In the genomic region with DNA sequence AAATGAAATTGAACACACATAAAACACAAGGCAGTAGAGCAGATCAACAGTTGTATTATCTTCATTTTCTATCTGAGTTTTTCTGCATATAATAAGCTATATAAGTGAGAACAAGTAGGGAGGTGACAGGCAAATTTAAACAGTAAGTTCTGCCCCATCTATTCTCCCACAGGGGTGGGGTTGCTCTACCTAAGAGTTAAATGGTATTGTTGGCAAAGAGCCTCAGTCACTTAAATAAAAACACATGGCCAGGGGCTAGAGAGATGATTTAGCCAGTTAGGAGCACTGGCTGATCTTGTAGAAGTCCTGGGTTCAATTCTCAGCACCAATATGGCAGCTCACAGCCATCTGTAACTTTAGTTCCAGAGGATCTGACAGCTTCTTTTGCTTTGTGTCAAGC, we compare ENCODE assay signal across 9 mouse cellular contexts.
A peak's percentile ranks its signal among the peaks of the same experiment; 100 is the strongest.
DNase-seq lines count a peak whose midpoint lies in the region; ATAC-seq and TF ChIP-seq lines count a peak whose summit lies in the region.
"Had no signal": no experiment of that assay in that cellular context is flagged by ENCODE, and none has a peak within 500 bp of the region (broad histone marks: within the 10 kb centered on the region; RNA-seq: fewer than 3 reads in every experiment).

No protein-coding gene starts in this region.

- peaks cover 2% of the 10 kb centered on the region; the same call in 1 of the 2 replicates for H3K79me2 ChIP-seq in MEL (ENCODE audit: control insufficient read depth, insufficient read depth, low read length, poor library complexity)

- no peak overlapping the region for H3K4me2 ChIP-seq in liver, embryonic 11.5 days
- H3K4me2 ChIP-seq in neural tube, embryonic 15.5 days, result no peak overlapping the region
- H3K4me2 ChIP-seq: forebrain, embryonic 15.5 days had no signal

- peaks cover 24 to 34% of the 10 kb centered on the region in 2 experiments for H3K4me1 ChIP-seq in MEL (ENCODE audit: control insufficient read depth in 1 of 2, insufficient read depth in 2 of 2, low read length in 2 of 2)
- peaks cover 32% of the 10 kb centered on the region for H3K4me1 ChIP-seq in liver, embryonic 11.5 days (replicated peaks; ENCODE audit: control insufficient read depth, insufficient read depth, low read length)
- H3K4me1 ChIP-seq in neural tube, embryonic 15.5 days, result no peaks in the 10 kb centered on the region
- H3K4me1 ChIP-seq: forebrain, embryonic 15.5 days had no signal

- no peak for TF ChIP-seq POLR2A in MEL (IDR thresholded peaks at IDR 0.05; ENCODE audit: control insufficient read depth in 1 of 2, insufficient read depth in 1 of 2, low read depth in 1 of 2, low read length in 2 of 2, poor library complexity in 1 of 2)

- no peak overlapping the region for H3K4me3 ChIP-seq in layer of hippocampus, adult 2 months
- peak overlapping the region in 1 of 2 experiments; percentile 37; a peak in 3 of 4 replicates for H3K4me3 ChIP-seq in MEL (ENCODE audit: control insufficient read depth in 1 of 2, insufficient read depth in 1 of 2, low read depth in 2 of 2, low read length in 2 of 2)
- H3K4me3 ChIP-seq in liver, embryonic 11.5 days (ENCODE audit: low read depth, low read length), result no peak overlapping the region
- H3K4me3 ChIP-seq in neural tube, embryonic 15.5 days (replicated peaks), result no peak overlapping the region
- H3K4me3 ChIP-seq: forebrain, embryonic 15.5 days had no signal

- no peaks in the 10 kb centered on the region for H3K9me3 ChIP-seq in MEL (replicated peaks; ENCODE audit: insufficient read depth, low read length)
- H3K9me3 ChIP-seq in liver, embryonic 11.5 days (ENCODE audit: control insufficient read depth, low read length), result no peaks in the 10 kb centered on the region
- H3K9me3 ChIP-seq in neural tube, embryonic 15.5 days (replicated peaks), result no peaks in the 10 kb centered on the region
- H3K9me3 ChIP-seq: forebrain, embryonic 15.5 days had no signal

- peaks cover 0 to 50% of the 10 kb centered on the region in 2 experiments; a peak in 2 of 4 replicates for H3K36me3 ChIP-seq in MEL (ENCODE audit: control insufficient read depth in 1 of 2, insufficient read depth in 2 of 2, low read length in 2 of 2)
- H3K36me3 ChIP-seq in liver, embryonic 11.5 days (ENCODE audit: control insufficient read depth, insufficient read depth, low read length), result no peaks in the 10 kb centered on the region
- H3K36me3 ChIP-seq in neural tube, embryonic 15.5 days, result no peaks in the 10 kb centered on the region
- H3K36me3 ChIP-seq: forebrain, embryonic 15.5 days had no signal

- TF ChIP-seq EP300 in MEL (IDR thresholded peaks at IDR 0.05; ENCODE audit: low read depth in 1 of 2, low read length in 2 of 2), result no peak; a peak in 2 of 4 replicates

- peak overlapping the region; percentile 75 for H3K9ac ChIP-seq in MEL (ENCODE audit: control insufficient read depth, low read depth, low read length, poor library complexity, severe bottlenecking)
- H3K9ac ChIP-seq in liver, embryonic 11.5 days (ENCODE audit: low read depth, low read length), result no peak overlapping the region
- H3K9ac ChIP-seq in neural tube, embryonic 15.5 days (replicated peaks), result no peak overlapping the region
- H3K9ac ChIP-seq: forebrain, embryonic 15.5 days had no signal

- TF ChIP-seq RAD21 in MEL (IDR thresholded peaks at IDR 0.05; ENCODE audit: low read depth, low read length), result no peak

- H3K27ac ChIP-seq in layer of hippocampus, adult 2 months, result peak overlapping the region; percentile 43; the same call in 1 of the 2 replicates
- H3K27ac ChIP-seq in MEL (ENCODE audit: control insufficient read depth, low read depth, low read length), result peak overlapping the region; percentile 98
- peak overlapping the region; percentile 21; the same call in 1 of the 2 replicates for H3K27ac ChIP-seq in liver, embryonic 11.5 days (ENCODE audit: low read depth, low read length)
- H3K27ac ChIP-seq in neural tube, embryonic 15.5 days (replicated peaks), result no peak overlapping the region
- H3K27ac ChIP-seq: forebrain, embryonic 15.5 days had no signal

- DNase-seq in layer of hippocampus, adult 2 months (ENCODE audit: low spot score in 2 of 2), result no peak
- DNase-seq in layer of hippocampus, adult 9-11 months, result no peak
- DNase-seq in 3T3-L1 (ENCODE audit: low read depth, low spot score) (peak; percentile 62), MEL (ENCODE audit: low read depth, low spot score) (peak; percentile 62)
- DNase-seq in liver, embryonic 11.5 days (ENCODE audit: low spot score), result no peak
- no peak for DNase-seq in spleen, adult 18-20 months
- DNase-seq: cerebellum, adult 9-10 months had no signal

- TF ChIP-seq CTCF in layer of hippocampus, adult 2 months (conservative IDR thresholded peaks at IDR 0.05), result no peak
- TF ChIP-seq CTCF in MEL (IDR thresholded peaks at IDR 0.05 in 2 of 3, conservative IDR thresholded peaks at IDR 0.05 in 1 of 3; ENCODE audit: control insufficient read depth in 1 of 3, insufficient read depth in 1 of 3, low read depth in 2 of 3, low read length in 3 of 3, poor library complexity in 1 of 3, severe bottlenecking in 1 of 3), result no peak

- no peaks in the 10 kb centered on the region for H3K27me3 ChIP-seq in MEL (ENCODE audit: control insufficient read depth in 1 of 2, insufficient read depth in 2 of 2, low read length in 2 of 2)
- H3K27me3 ChIP-seq in liver, embryonic 11.5 days (replicated peaks; ENCODE audit: control insufficient read depth, insufficient read depth, low read length), result no peaks in the 10 kb centered on the region
- no peaks in the 10 kb centered on the region for H3K27me3 ChIP-seq in neural tube, embryonic 15.5 days (replicated peaks)
- H3K27me3 ChIP-seq: forebrain, embryonic 15.5 days had no signal

- no peak for ATAC-seq in liver, embryonic 11.5 days (replicated peaks; ENCODE audit: low FRiP score)
- ATAC-seq in neural tube, embryonic 15.5 days (ENCODE audit: low FRiP score), result no peak
- ATAC-seq: forebrain, embryonic 15.5 days had no signal

TF ChIP-seq in MEL, 35 proteins besides CTCF, POLR2A, EP300 and RAD21:
- TF ChIP-seq MXI1 (IDR thresholded peaks at IDR 0.05; ENCODE audit: low read depth, low read length) (no peak; the same call in 1 of the 2 replicates), ZMIZ1 (IDR thresholded peaks at IDR 0.05; ENCODE audit: low read depth, low read length) (0 out of 2 replicates have a peak, but pooled peaks have one; percentile 33), GABPA (IDR thresholded peaks at IDR 0.05; ENCODE audit: low read depth, low read length) (no peak), MYB (IDR thresholded peaks at IDR 0.05; ENCODE audit: low read depth, low read length) (no peak), ETS1 (IDR thresholded peaks at IDR 0.05; ENCODE audit: low read depth, low read length) (0 out of 2 replicates have a peak, but pooled peaks have one; percentile 12), USF2 (IDR thresholded peaks at IDR 0.05; ENCODE audit: borderline replicate concordance in 1 of 2, insufficient read depth in 1 of 2, low read depth in 1 of 2, low read length in 2 of 2) (no peak), MAFK (IDR thresholded peaks at IDR 0.05; ENCODE audit: borderline replicate concordance, low read depth, low read length) (no peak), JUND (IDR thresholded peaks at IDR 0.05; ENCODE audit: low read depth, low read length) (no peak), UBTF (IDR thresholded peaks at IDR 0.05; ENCODE audit: borderline replicate concordance, insufficient read depth, low read depth, low read length) (no peak), ELF1 (IDR thresholded peaks at IDR 0.05; ENCODE audit: low read depth, low read length) (no peak), ZNF384 (IDR thresholded peaks at IDR 0.05; ENCODE audit: low read depth, low read length) (no peak), POLR2AphosphoS2 (IDR thresholded peaks at IDR 0.05; ENCODE audit: low read length) (no peak), SMC3 (IDR thresholded peaks at IDR 0.05; ENCODE audit: low read depth, low read length) (no peak), GATA1 (IDR thresholded peaks at IDR 0.05; ENCODE audit: low read depth, low read length) (no peak), TAL1 (IDR thresholded peaks at IDR 0.05; ENCODE audit: low read length) (no peak), TBP (IDR thresholded peaks at IDR 0.05; ENCODE audit: low read depth, low read length) (no peak), E2F4 (IDR thresholded peaks at IDR 0.05; ENCODE audit: borderline replicate concordance, low read depth, low read length) (no peak), CHD1 (IDR thresholded peaks at IDR 0.05; ENCODE audit: low read depth, low read length) (peak; percentile 62; the same call in 1 of the 2 replicates), ZKSCAN1 (IDR thresholded peaks at IDR 0.05; ENCODE audit: low read depth, low read length) (no peak), MAZ (IDR thresholded peaks at IDR 0.05; ENCODE audit: low read depth, low read length) (no peak), NELFE (IDR thresholded peaks at IDR 0.05; ENCODE audit: low read depth, low read length) (0 out of 2 replicates have a peak, but pooled peaks have one; percentile 22), MEF2A (IDR thresholded peaks at IDR 0.05; ENCODE audit: extremely low read depth, insufficient replicate concordance, low read depth, low read length, poor library complexity, severe bottlenecking) (no peak), HCFC1 (IDR thresholded peaks at IDR 0.05; ENCODE audit: low read depth, low read length) (no peak), USF1 (IDR thresholded peaks at IDR 0.05; ENCODE audit: low read depth, low read length) (no peak), POLR2AphosphoS5 (IDR thresholded peaks at IDR 0.05; ENCODE audit: borderline replicate concordance, low read depth, low read length) (no peak), MAX (IDR thresholded peaks at IDR 0.05; ENCODE audit: low read length) (peak; percentile 47; the same call in 1 of the 2 replicates), MYC (IDR thresholded peaks at IDR 0.05; ENCODE audit: low read depth, low read length) (0 out of 2 replicates have a peak, but pooled peaks have one; percentile 32), ZC3H11A (IDR thresholded peaks at IDR 0.05; ENCODE audit: low read depth, low read length) (no peak), BHLHE40 (IDR thresholded peaks at IDR 0.05; ENCODE audit: borderline replicate concordance, low read depth, low read length) (no peak; the same call in 1 of the 2 replicates), RCOR1 (IDR thresholded peaks at IDR 0.05; ENCODE audit: low read depth, low read length) (no peak), CHD2 (IDR thresholded peaks at IDR 0.05; ENCODE audit: low read length) (no peak), KAT2A (conservative IDR thresholded peaks at IDR 0.05; ENCODE audit: low read depth, low read length) (no peak), SIN3A (IDR thresholded peaks at IDR 0.05; ENCODE audit: low read length) (no peak), TCF12 (IDR thresholded peaks at IDR 0.05; ENCODE audit: low read depth, low read length) (no peak), NRF1 (IDR thresholded peaks at IDR 0.05; ENCODE audit: insufficient read depth, low read depth, low read length, poor library complexity, severe bottlenecking) (no peak)

Comparison
In these comparisons a context has a peak if more than half of its experiments do, and no peak if none do; other contexts are left out.
1. DNase-seq: peak in 3T3-L1 (single experiment) and MEL (single experiment); none in layer of hippocampus, adult 2 months (0 of 2), layer of hippocampus, adult 9-11 months (single experiment), liver, embryonic 11.5 days (single experiment) and spleen, adult 18-20 months (0 of 2).